In genomic region chr1:120801248-120801979, GRCm38 (mm10) we compare ENCODE assay signal across 25 mouse cellular contexts.
A peak's percentile ranks its signal among the peaks of the same experiment; 100 is the strongest.
DNase-seq lines count a peak whose midpoint lies in the region; ATAC-seq and TF ChIP-seq lines count a peak whose summit lies in the region.
"Had no signal": no experiment of that assay in that cellular context is flagged by ENCODE, and none has a peak within 500 bp of the region (broad histone marks: within the 10 kb centered on the region; RNA-seq: fewer than 3 reads in every experiment).

No protein-coding gene starts in this region.

- no peaks in the 10 kb centered on the region for H3K27me3 ChIP-seq in midbrain, embryonic 11.5 days (ENCODE audit: control insufficient read depth, insufficient read depth, low read length)
- 0 out of 2 replicates have a peak, but pooled peaks cover 4% of the 10 kb centered on the region for H3K27me3 ChIP-seq in midbrain, embryonic 10.5 days (ENCODE audit: low read depth, poor library complexity, severe bottlenecking)
- H3K27me3 ChIP-seq in midbrain, embryonic 13.5 days = no peaks in the 10 kb centered on the region
- no peaks in the 10 kb centered on the region for H3K27me3 ChIP-seq in midbrain, postnatal 0 days (ENCODE audit: insufficient read depth, low read length)
- no peaks in the 10 kb centered on the region for H3K27me3 ChIP-seq in intestine, embryonic 16.5 days (replicated peaks; ENCODE audit: control insufficient read depth, insufficient read depth, low read length)
- H3K27me3 ChIP-seq: heart, embryonic 12.5 days; limb, embryonic 12.5 days; liver, embryonic 15.5 days; neural tube, embryonic 13.5 days had no signal

- no peak overlapping the region for H3K27ac ChIP-seq in midbrain, embryonic 11.5 days (ENCODE audit: low read depth, low read length)
- no peak overlapping the region for H3K27ac ChIP-seq in midbrain, embryonic 10.5 days (replicated peaks)
- H3K27ac ChIP-seq in midbrain, embryonic 13.5 days = no peak overlapping the region
- no peak overlapping the region for H3K27ac ChIP-seq in midbrain, postnatal 0 days (ENCODE audit: low read depth, low read length)
- H3K27ac ChIP-seq in intestine, embryonic 16.5 days (ENCODE audit: low read length) = no peak overlapping the region
- H3K27ac ChIP-seq: gastrocnemius, adult 2 months; heart, adult 2 months; limb, embryonic 12.5 days; liver, embryonic 15.5 days; neural tube, embryonic 13.5 days had no signal

- no peak overlapping the region for H3K4me2 ChIP-seq in midbrain, embryonic 11.5 days
- no peak overlapping the region for H3K4me2 ChIP-seq in midbrain, embryonic 13.5 days (replicated peaks)
- no peak overlapping the region for H3K4me2 ChIP-seq in midbrain, postnatal 0 days (ENCODE audit: low read depth, low read length, poor library complexity, severe bottlenecking)
- H3K4me2 ChIP-seq in intestine, embryonic 16.5 days (ENCODE audit: low read depth, low read length) = no peak overlapping the region
- H3K4me2 ChIP-seq: heart, embryonic 12.5 days; limb, embryonic 12.5 days; liver, embryonic 15.5 days; lung, embryonic 14.5 days; neural tube, embryonic 13.5 days had no signal

- ATAC-seq in midbrain, embryonic 11.5 days (ENCODE audit: low FRiP score) = 0 out of 2 replicates have a peak, but pooled peaks have one; percentile 46
- ATAC-seq in midbrain, embryonic 13.5 days = peak; percentile 67
- peak; percentile 47 for ATAC-seq in midbrain, postnatal 0 days (ENCODE audit: low FRiP score)
- no peak for ATAC-seq in intestine, embryonic 16.5 days
- ATAC-seq: inflammation-experienced regulatory T-cells, adult 6 months had no signal

- 18% methylated on average over 5 of the region's 5 CpGs for WGBS in midbrain, embryonic 11.5 days
- WGBS in midbrain, embryonic 10.5 days = 12% methylated on average over 5 of the region's 5 CpGs
- WGBS in midbrain, embryonic 13.5 days = 12% methylated on average over 5 of the region's 5 CpGs
- 8% methylated on average over 5 of the region's 5 CpGs for WGBS in midbrain, postnatal 0 days
- WGBS in intestine, embryonic 16.5 days = 35% methylated on average over 5 of the region's 5 CpGs

- no peak overlapping the region for H3K4me3 ChIP-seq in midbrain, embryonic 11.5 days (ENCODE audit: low read depth, low read length)
- H3K4me3 ChIP-seq in midbrain, embryonic 10.5 days = no peak overlapping the region
- H3K4me3 ChIP-seq in midbrain, embryonic 13.5 days (replicated peaks) = no peak overlapping the region
- H3K4me3 ChIP-seq in midbrain, postnatal 0 days (ENCODE audit: low read depth, low read length) = no peak overlapping the region
- H3K4me3 ChIP-seq in intestine, embryonic 16.5 days (ENCODE audit: low read length) = no peak overlapping the region
- H3K4me3 ChIP-seq: gastrocnemius, adult 2 months; heart, adult 2 months; heart, embryonic 12.5 days; limb, embryonic 12.5 days; liver, embryonic 15.5 days; neural tube, embryonic 13.5 days had no signal

- TF ChIP-seq CTCF in midbrain, postnatal 0 days (IDR thresholded peaks at IDR 0.05) = no peak

- H3K9me3 ChIP-seq in midbrain, embryonic 11.5 days (ENCODE audit: control insufficient read depth, low read length) = no peaks in the 10 kb centered on the region
- H3K9me3 ChIP-seq in midbrain, embryonic 10.5 days (replicated peaks) = no peaks in the 10 kb centered on the region
- no peaks in the 10 kb centered on the region for H3K9me3 ChIP-seq in midbrain, embryonic 13.5 days
- H3K9me3 ChIP-seq in midbrain, postnatal 0 days (ENCODE audit: low read length) = no peaks in the 10 kb centered on the region
- no peaks in the 10 kb centered on the region for H3K9me3 ChIP-seq in intestine, embryonic 16.5 days (ENCODE audit: control insufficient read depth, low read length)
- H3K9me3 ChIP-seq: heart, embryonic 12.5 days; limb, embryonic 12.5 days; liver, embryonic 15.5 days; neural tube, embryonic 13.5 days had no signal

- H3K36me3 ChIP-seq in midbrain, embryonic 11.5 days (ENCODE audit: control insufficient read depth, insufficient read depth, low read length) = no peaks in the 10 kb centered on the region
- H3K36me3 ChIP-seq in midbrain, embryonic 10.5 days = no peaks in the 10 kb centered on the region
- H3K36me3 ChIP-seq in midbrain, embryonic 13.5 days = no peaks in the 10 kb centered on the region
- no peaks in the 10 kb centered on the region for H3K36me3 ChIP-seq in midbrain, postnatal 0 days (ENCODE audit: insufficient read depth, low read length)
- H3K36me3 ChIP-seq in intestine, embryonic 16.5 days (ENCODE audit: control insufficient read depth, insufficient read depth, low read length) = no peaks in the 10 kb centered on the region
- H3K36me3 ChIP-seq: heart, embryonic 12.5 days; limb, embryonic 12.5 days; liver, embryonic 15.5 days; neural tube, embryonic 13.5 days had no signal

- no peaks in the 10 kb centered on the region for H3K4me1 ChIP-seq in midbrain, embryonic 11.5 days (ENCODE audit: control insufficient read depth, insufficient read depth, low read length)
- peaks cover 14% of the 10 kb centered on the region for H3K4me1 ChIP-seq in midbrain, embryonic 10.5 days
- peaks cover 10% of the 10 kb centered on the region for H3K4me1 ChIP-seq in midbrain, embryonic 13.5 days (replicated peaks)
- 0 out of 2 replicates have a peak, but pooled peaks cover 4% of the 10 kb centered on the region for H3K4me1 ChIP-seq in midbrain, postnatal 0 days (ENCODE audit: insufficient read depth, low read length)
- H3K4me1 ChIP-seq in intestine, embryonic 16.5 days (ENCODE audit: control insufficient read depth, insufficient read depth, low read length) = no peaks in the 10 kb centered on the region
- H3K4me1 ChIP-seq: heart, embryonic 12.5 days; limb, embryonic 12.5 days; liver, embryonic 15.5 days; neural tube, embryonic 13.5 days had no signal

- peak; percentile 49 for DNase-seq in heart, adult 11 months
- no peak for DNase-seq in heart, postnatal 4 days
- no peak for DNase-seq in midbrain, embryonic 11.5 days (ENCODE audit: low spot score, missing footprints)
- DNase-seq in midbrain, embryonic 10.5 days (ENCODE audit: low spot score) = no peak
- DNase-seq in midbrain, postnatal 0 days (ENCODE audit: low spot score) = peak; percentile 33
- DNase-seq: adrenal gland, postnatal 25 days; B cell, adult 2 months; cerebellum, adult 18-20 months; cerebellum, postnatal 10 days; gastrocnemius, adult 2 months; gastrocnemius, postnatal 36 days; heart, adult 2 months; kidney, adult 18-20 months; kidney, postnatal 36 days; lung, embryonic 14.5 days; lung, postnatal 14 days; right cerebral cortex, postnatal 14 days; thymus, postnatal 4 days had no signal

- H3K9ac ChIP-seq in midbrain, embryonic 11.5 days (ENCODE audit: low read length) = no peak overlapping the region
- H3K9ac ChIP-seq in midbrain, embryonic 13.5 days (replicated peaks) = no peak overlapping the region
- H3K9ac ChIP-seq in midbrain, postnatal 0 days (replicated peaks; ENCODE audit: low read length, poor library complexity, severe bottlenecking) = no peak overlapping the region
- no peak overlapping the region for H3K9ac ChIP-seq in intestine, embryonic 16.5 days (ENCODE audit: low read depth, low read length)
- H3K9ac ChIP-seq: heart, embryonic 12.5 days; limb, embryonic 12.5 days; liver, embryonic 15.5 days; lung, embryonic 14.5 days; neural tube, embryonic 13.5 days had no signal

Comparison
In these comparisons a context has a peak if more than half of its experiments do, and no peak if none do; other contexts are left out.
1. DNase-seq: peak in heart, adult 11 months (single experiment) and midbrain, postnatal 0 days (single experiment); none in heart, postnatal 4 days (single experiment), midbrain, embryonic 11.5 days (single experiment) and midbrain, embryonic 10.5 days (single experiment).